Mouse (Mus musculus) limb, embryonic 11.5 days (tissue): ENCODE data around the gene Ttc39b. TPM values are rescaled to one million over a fixed set of nuclear protein-coding genes. Genes with fewer than 3 reads are reported as not detected.

Experiments used
- ATAC-seq: fragments of 200-750 bp; cut with Nextera tagmentation; 2 replicates; pipeline ENCODE4 v1.8.0; 2017; ENCODE audit warnings: low read depth; ENCODE audit not compliant: insufficient number of reproducible peaks, low FRiP score, low TSS enrichment
- DNase-seq: peaks from one replicate; pipeline ENCODE4 v3.0.0-alpha.2; 2015; ENCODE audit warnings: low spot score
- H3K27ac ChIP-seq: fragments of 300-500 bp; sonication (generic); replicated peaks from 2 replicates; pipeline ENCODE4 v1.5.1; 2014; ENCODE audit warnings: low read depth, mild to moderate bottlenecking, low read length
- H3K27me3 ChIP-seq: fragments of 300-500 bp; sonication (generic); 2 replicates; pipeline ENCODE4 v1.6.1; 2014; ENCODE audit warnings: mild to moderate bottlenecking, low read length, mixed read lengths; ENCODE audit not compliant: control insufficient read depth, insufficient read depth
- H3K36me3 ChIP-seq: fragments of 300-500 bp; sonication (generic); 2 replicates; pipeline ENCODE4 v1.6.1; 2014; ENCODE audit warnings: mild to moderate bottlenecking, low read length, moderate library complexity, mixed read lengths; ENCODE audit not compliant: control insufficient read depth, insufficient read depth
- H3K4me1 ChIP-seq: fragments of 300-500 bp; sonication (generic); 2 replicates; pipeline ENCODE4 v1.6.1; 2014; ENCODE audit warnings: low read length, mixed read lengths; ENCODE audit not compliant: control insufficient read depth, insufficient read depth
- H3K4me2 ChIP-seq: fragments of 300-500 bp; sonication (generic); 2 replicates; pipeline ENCODE4 v1.6.1; 2014; ENCODE audit warnings: low read depth, mild to moderate bottlenecking, moderate library complexity; ENCODE audit not compliant: severe bottlenecking
- H3K4me3 ChIP-seq: fragments of 300-500 bp; sonication (generic); 2 replicates; pipeline ENCODE4 v1.5.1; 2014; ENCODE audit warnings: low read depth, low read length
- H3K9ac ChIP-seq: fragments of 300-500 bp; sonication (generic); 2 replicates; pipeline ENCODE4 v1.6.1; 2014; ENCODE audit warnings: mild to moderate bottlenecking, low read length
- H3K9me3 ChIP-seq: fragments of 300-500 bp; sonication (generic); 2 replicates; pipeline ENCODE4 v1.6.1; 2016; ENCODE audit warnings: low read length; ENCODE audit not compliant: control insufficient read depth
- WGBS: fragments of 180-500 bp; shearing (Covaris S2); extraction: QIAGEN DNeasy Blood & Tissue Kit; methylation state at CpG from one replicate; pipeline ENCODE4 v1.1.7; 2014; 5-methylcytosine and 5-hydroxymethylcytosine counted together
- polyA plus RNA-seq: library from polyadenylated mRNA; unstranded; fragments of >200 nt; fragmentation: Nextera tagmentation; extraction: Ambion mirVana; gene quantifications from 2 replicates; pipeline ENCODE4 v1.2.1, GENCODE M21; 2014

Gene Ttc39b
- polyA plus RNA-seq, 1 experiment from 2014 or later, result 2.2 TPM

DNA sequence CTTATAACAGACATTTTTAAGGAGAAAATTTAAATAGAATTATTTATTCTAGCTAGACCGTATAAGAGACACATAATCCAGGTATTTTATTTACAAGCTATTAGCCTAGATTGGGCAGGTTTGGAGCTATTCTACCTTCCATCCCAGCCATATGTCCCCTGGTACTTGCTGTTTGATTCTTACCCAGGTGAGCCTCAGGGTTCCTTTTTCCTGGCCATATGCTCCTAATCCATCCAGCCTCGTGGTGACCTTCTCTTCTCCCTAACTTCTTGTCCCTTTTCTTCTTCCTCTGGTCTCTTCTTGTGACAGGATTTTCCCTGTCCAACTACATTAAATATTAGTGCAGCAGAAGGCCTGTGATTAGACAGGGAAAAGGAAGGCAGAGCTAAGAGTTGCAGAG lies 134.3 kb downstream of the Ttc39b start:
- H3K4me2 ChIP-seq, result no peak overlapping the region

DNA sequence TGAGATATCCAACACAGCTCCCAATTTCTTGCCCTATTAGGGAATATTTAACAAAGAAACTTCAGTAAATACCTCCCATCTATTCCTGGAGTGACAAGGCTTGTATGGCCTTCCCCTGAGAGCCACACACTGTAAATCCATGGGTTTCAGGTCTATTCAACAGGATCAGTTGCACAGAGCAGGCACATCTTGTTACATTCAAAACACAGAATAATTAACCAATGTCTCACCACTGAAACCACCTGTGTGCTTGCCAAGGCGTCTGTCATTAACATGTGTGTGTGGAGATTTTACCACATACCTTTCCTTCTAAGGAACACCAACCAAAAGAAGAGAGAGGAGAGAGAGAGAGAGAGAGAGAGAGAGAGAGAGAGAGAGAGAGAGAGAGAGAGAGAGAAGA lies 136.7 kb downstream of the Ttc39b start:
- no peak for DNase-seq
- Histone ChIP-seq H3K4me1 (0 out of 2 replicates have a peak, but pooled peaks cover 5% of the 10 kb centered on the region), H3K27me3 (no peaks in the 10 kb centered on the region), H3K36me3 (no peaks in the 10 kb centered on the region), H3K9ac (no peak overlapping the region), H3K4me2 (no peak overlapping the region), H3K4me3 (no peak overlapping the region), H3K9me3 (no peaks in the 10 kb centered on the region), H3K27ac (no peak overlapping the region)
- no peak for ATAC-seq
- WGBS, result 81% methylated on average over 1 of the region's 1 CpGs

More for the DNA sequence above, 134.3 kb downstream of the Ttc39b start:
- Histone ChIP-seq H3K27me3 (no peaks in the 10 kb centered on the region), H3K36me3 (no peaks in the 10 kb centered on the region), H3K27ac (no peak overlapping the region), H3K4me1 (no peaks in the 10 kb centered on the region), H3K9ac (no peak overlapping the region), H3K4me3 (no peak overlapping the region), H3K9me3 (no peaks in the 10 kb centered on the region)
- WGBS, result 88% methylated on average over 2 of the region's 2 CpGs
- ATAC-seq, result no peak
- no peak for DNase-seq

GRCm38 (mm10) chr4:83186448-83186847 lies 137.6 kb downstream of the Ttc39b start:
- WGBS, result 38% methylated on average over 6 of the region's 6 CpGs
- Histone ChIP-seq H3K27me3 (no peaks in the 10 kb centered on the region), H3K4me3 (no peak overlapping the region), H3K36me3 (no peaks in the 10 kb centered on the region), H3K9ac (no peak overlapping the region), H3K27ac (no peak overlapping the region), H3K4me1 (0 out of 2 replicates have a peak, but pooled peaks cover 5% of the 10 kb centered on the region), H3K4me2 (no peak overlapping the region), H3K9me3 (no peaks in the 10 kb centered on the region)
- DNase-seq, result no peak
- ATAC-seq, result no peak

- ATAC-seq (0 out of 2 replicates have a peak, but pooled peaks have one; percentile 65), DNase-seq (peak; percentile 80)
- Histone ChIP-seq H3K9me3 (no peaks in the 10 kb centered on the region), H3K9ac (no peak overlapping the region), H3K4me1 (0 out of 2 replicates have a peak, but pooled peaks cover 5% of the 10 kb centered on the region), H3K27me3 (no peaks in the 10 kb centered on the region), H3K36me3 (no peaks in the 10 kb centered on the region), H3K4me2 (no peak overlapping the region), H3K27ac (no peak overlapping the region), H3K4me3 (no peak overlapping the region)
- WGBS, result 35% methylated on average over 9 of the region's 9 CpGs
Measured at GRCm38 (mm10) chr4:83183288-83183930, 140.6 kb downstream of the Ttc39b start.

GRCm38 (mm10) chr4:83182178-83183068 lies 141.6 kb downstream of the Ttc39b start:
- DNase-seq (no peak), ATAC-seq (no peak)
- Histone ChIP-seq H3K9me3 (no peaks in the 10 kb centered on the region), H3K4me2 (no peak overlapping the region), H3K27me3 (no peaks in the 10 kb centered on the region), H3K27ac (no peak overlapping the region), H3K9ac (no peak overlapping the region), H3K4me1 (0 out of 2 replicates have a peak, but pooled peaks cover 5% of the 10 kb centered on the region), H3K36me3 (no peaks in the 10 kb centered on the region), H3K4me3 (no peak overlapping the region)
- WGBS, result 71% methylated on average over 8 of the region's 8 CpGs

DNA sequence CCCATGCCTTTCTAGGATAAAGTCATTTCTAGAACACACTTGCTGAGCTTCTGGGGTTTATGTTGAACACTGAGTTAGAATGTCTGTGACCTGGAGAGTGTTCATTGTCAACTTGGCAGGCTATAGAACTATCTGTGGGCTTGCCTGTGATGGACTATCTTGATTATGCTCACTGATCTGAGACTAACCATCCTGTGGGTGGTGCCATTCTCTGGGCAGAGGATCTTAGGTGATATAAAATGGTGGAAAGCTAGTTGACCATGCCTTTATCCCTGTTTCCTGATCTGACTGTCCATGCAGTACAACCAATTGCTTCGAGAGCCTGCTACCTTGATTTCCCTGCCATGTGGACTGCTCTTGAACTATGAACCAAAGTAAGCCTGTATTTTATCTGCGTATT lies 146.6 kb downstream of the Ttc39b start:
- Histone ChIP-seq H3K9me3 (no peaks in the 10 kb centered on the region), H3K4me3 (no peak overlapping the region), H3K27ac (no peak overlapping the region), H3K4me2 (no peak overlapping the region), H3K4me1 (no peaks in the 10 kb centered on the region), H3K27me3 (no peaks in the 10 kb centered on the region), H3K36me3 (no peaks in the 10 kb centered on the region), H3K9ac (no peak overlapping the region)
- ATAC-seq, result no peak
- no peak for DNase-seq
- WGBS, result 93% methylated on average over 2 of the region's 2 CpGs

- H3K4me1 ChIP-seq, result peaks cover 10% of the 10 kb centered on the region; the same call in 1 of the 2 replicates
- no peaks in the 10 kb centered on the region for H3K36me3 ChIP-seq
- H3K4me2 ChIP-seq, result no peak overlapping the region
- H3K4me3 ChIP-seq, result no peak overlapping the region
- H3K27ac ChIP-seq, result no peak overlapping the region
- H3K9me3 ChIP-seq, result no peaks in the 10 kb centered on the region
- no peaks in the 10 kb centered on the region for H3K27me3 ChIP-seq
- no peak overlapping the region for H3K9ac ChIP-seq
- ATAC-seq (no peak), DNase-seq (no peak)
- WGBS, result 91% methylated on average over 8 of the region's 8 CpGs
Measured at GRCm38 (mm10) chr4:83174946-83175345, 149.1 kb downstream of the Ttc39b start.

- no peak overlapping the region for H3K4me2 ChIP-seq
Measured at GRCm38 (mm10) chr4:83172278-83172677, 151.8 kb downstream of the Ttc39b start.

More at GRCm38 (mm10) chr4:83172278-83172677, 151.8 kb downstream of the Ttc39b start:
- peak; percentile 82; the same call in 1 of the 2 replicates for ATAC-seq
- no peaks in the 10 kb centered on the region for H3K27me3 ChIP-seq
- no peak overlapping the region for H3K4me3 ChIP-seq
- H3K36me3 ChIP-seq, result no peaks in the 10 kb centered on the region
- no peaks in the 10 kb centered on the region for H3K9me3 ChIP-seq
- WGBS, result 34% methylated on average over 3 of the region's 3 CpGs
- peak overlapping the region; percentile 73; the same call in 1 of the 2 replicates for H3K27ac ChIP-seq
- peaks cover 10% of the 10 kb centered on the region; the same call in 1 of the 2 replicates for H3K4me1 ChIP-seq
- peak; percentile 63 for DNase-seq
- no peak overlapping the region for H3K9ac ChIP-seq
